ENCODE assay signal across 16 mouse cellular contexts in genomic region chr8:87723015-87723414, GRCm38 (mm10).
DNase-seq lines count a peak whose midpoint lies in the region; ATAC-seq and TF ChIP-seq lines count a peak whose summit lies in the region.
"Had no signal": no experiment of that assay in that cellular context is flagged by ENCODE, and none has a peak within 500 bp of the region (broad histone marks: within the 10 kb centered on the region; RNA-seq: fewer than 3 reads in every experiment).

No protein-coding gene starts in this region.

- H3K4me3 ChIP-seq in hindbrain, embryonic 10.5 days = no peak overlapping the region
- no peak overlapping the region for H3K4me3 ChIP-seq in hindbrain, embryonic 11.5 days (ENCODE audit: low read depth, low read length)
- no peak overlapping the region for H3K4me3 ChIP-seq in embryonic facial prominence, embryonic 13.5 days
- H3K4me3 ChIP-seq in embryonic facial prominence, embryonic 15.5 days (replicated peaks) = no peak overlapping the region
- H3K4me3 ChIP-seq in limb, embryonic 14.5 days (replicated peaks; ENCODE audit: low read length) = no peak overlapping the region
- H3K4me3 ChIP-seq: forebrain, embryonic 10.5 days had no signal

- H3K36me3 ChIP-seq in hindbrain, embryonic 10.5 days = peaks cover 36% of the 10 kb centered on the region
- H3K36me3 ChIP-seq in hindbrain, embryonic 11.5 days (ENCODE audit: control insufficient read depth, insufficient read depth, low read length) = no peaks in the 10 kb centered on the region
- H3K36me3 ChIP-seq in embryonic facial prominence, embryonic 13.5 days = no peaks in the 10 kb centered on the region
- no peaks in the 10 kb centered on the region for H3K36me3 ChIP-seq in embryonic facial prominence, embryonic 15.5 days
- no peaks in the 10 kb centered on the region for H3K36me3 ChIP-seq in limb, embryonic 14.5 days (ENCODE audit: control insufficient read depth, insufficient read depth, low read length)

- 77% methylated on average over 8 of the region's 8 CpGs for WGBS in hindbrain, embryonic 10.5 days
- 66% methylated on average over 8 of the region's 8 CpGs for WGBS in hindbrain, embryonic 11.5 days
- 46% methylated on average over 8 of the region's 8 CpGs for WGBS in embryonic facial prominence, embryonic 13.5 days
- 34% methylated on average over 8 of the region's 8 CpGs for WGBS in embryonic facial prominence, embryonic 15.5 days
- 36% methylated on average over 8 of the region's 8 CpGs for WGBS in limb, embryonic 14.5 days

- no peak overlapping the region for H3K4me2 ChIP-seq in hindbrain, embryonic 11.5 days (replicated peaks; ENCODE audit: low read depth, low read length)
- H3K4me2 ChIP-seq in embryonic facial prominence, embryonic 13.5 days = no peak overlapping the region
- no peak overlapping the region for H3K4me2 ChIP-seq in embryonic facial prominence, embryonic 15.5 days (replicated peaks)
- H3K4me2 ChIP-seq in limb, embryonic 14.5 days (replicated peaks; ENCODE audit: low read depth, low read length, severe bottlenecking) = no peak overlapping the region

- TF ChIP-seq POLR2A in limb, embryonic 14.5 days (IDR thresholded peaks at IDR 0.05; ENCODE audit: borderline replicate concordance, extremely low read depth, insufficient read depth, insufficient read length) = no peak

- no peak overlapping the region for H3K9ac ChIP-seq in hindbrain, embryonic 11.5 days (ENCODE audit: low read depth, low read length)
- 0 out of 2 replicates have a peak overlapping the region, but pooled peaks have one; percentile 4 for H3K9ac ChIP-seq in embryonic facial prominence, embryonic 13.5 days
- no peak overlapping the region for H3K9ac ChIP-seq in embryonic facial prominence, embryonic 15.5 days
- no peak overlapping the region for H3K9ac ChIP-seq in limb, embryonic 14.5 days (ENCODE audit: low read depth, low read length, severe bottlenecking)
- H3K9ac ChIP-seq: liver, embryonic 14.5 days had no signal

- ATAC-seq in hindbrain, embryonic 11.5 days (ENCODE audit: low FRiP score) = no peak
- no peak for ATAC-seq in embryonic facial prominence, embryonic 13.5 days (ENCODE audit: insufficient number of reproducible peaks, insufficient read depth, low FRiP score, low TSS enrichment, low read depth)
- no peak for ATAC-seq in embryonic facial prominence, embryonic 15.5 days (ENCODE audit: insufficient number of reproducible peaks, low FRiP score, low TSS enrichment, low read depth)
- peak; percentile 73 for ATAC-seq in limb, embryonic 14.5 days (ENCODE audit: low FRiP score, low read depth)
- ATAC-seq: CD4-positive, CD25-positive, alpha-beta regulatory T cell, adult 4 months had no signal

- H3K27me3 ChIP-seq in hindbrain, embryonic 10.5 days (ENCODE audit: insufficient read depth, poor library complexity, severe bottlenecking) = no peaks in the 10 kb centered on the region
- H3K27me3 ChIP-seq in hindbrain, embryonic 11.5 days (ENCODE audit: control insufficient read depth, insufficient read depth, low read length) = no peaks in the 10 kb centered on the region
- no peaks in the 10 kb centered on the region for H3K27me3 ChIP-seq in embryonic facial prominence, embryonic 13.5 days
- no peaks in the 10 kb centered on the region for H3K27me3 ChIP-seq in embryonic facial prominence, embryonic 15.5 days
- no peaks in the 10 kb centered on the region for H3K27me3 ChIP-seq in limb, embryonic 14.5 days (ENCODE audit: control insufficient read depth, insufficient read depth, low read length)

- peaks cover 39% of the 10 kb centered on the region for H3K4me1 ChIP-seq in hindbrain, embryonic 10.5 days (replicated peaks)
- no peaks in the 10 kb centered on the region for H3K4me1 ChIP-seq in hindbrain, embryonic 11.5 days (replicated peaks; ENCODE audit: control insufficient read depth, insufficient read depth, low read length)
- peaks cover 50% of the 10 kb centered on the region for H3K4me1 ChIP-seq in embryonic facial prominence, embryonic 13.5 days
- peaks cover 58% of the 10 kb centered on the region for H3K4me1 ChIP-seq in embryonic facial prominence, embryonic 15.5 days
- peaks cover 43% of the 10 kb centered on the region for H3K4me1 ChIP-seq in limb, embryonic 14.5 days (ENCODE audit: control insufficient read depth, insufficient read depth, low read length)

- no peak for DNase-seq in hindbrain, embryonic 10.5 days (ENCODE audit: low spot score)
- no peak for DNase-seq in hindbrain, embryonic 11.5 days (ENCODE audit: low spot score)
- peak; percentile 74 for DNase-seq in limb, embryonic 14.5 days (ENCODE audit: low spot score)
- no peak for DNase-seq in embryo, embryonic 11 days
- DNase-seq in embryo, embryonic 10 days (ENCODE audit: low spot score) = no peak
- DNase-seq: adrenal gland, postnatal 10 days; cerebellum, adult 2 months; kidney, adult 11 months; kidney, postnatal 25 days; lung, postnatal 10 days; thymus, adult 18-20 months had no signal

- no peaks in the 10 kb centered on the region for H3K9me3 ChIP-seq in hindbrain, embryonic 10.5 days
- H3K9me3 ChIP-seq in hindbrain, embryonic 11.5 days (ENCODE audit: control insufficient read depth, low read length) = no peaks in the 10 kb centered on the region
- no peaks in the 10 kb centered on the region for H3K9me3 ChIP-seq in embryonic facial prominence, embryonic 13.5 days
- no peaks in the 10 kb centered on the region for H3K9me3 ChIP-seq in embryonic facial prominence, embryonic 15.5 days (replicated peaks)
- H3K9me3 ChIP-seq in limb, embryonic 14.5 days (ENCODE audit: control insufficient read depth, low read length) = no peaks in the 10 kb centered on the region
- H3K9me3 ChIP-seq: forebrain, embryonic 10.5 days had no signal

- H3K27ac ChIP-seq in hindbrain, embryonic 10.5 days = 0 out of 2 replicates have a peak overlapping the region, but pooled peaks have one; percentile 41
- H3K27ac ChIP-seq in hindbrain, embryonic 11.5 days (ENCODE audit: low read depth, low read length) = no peak overlapping the region
- H3K27ac ChIP-seq in embryonic facial prominence, embryonic 13.5 days = peak overlapping the region; percentile 57
- peak overlapping the region; percentile 80 for H3K27ac ChIP-seq in embryonic facial prominence, embryonic 15.5 days (replicated peaks)
- peak overlapping the region; percentile 50 for H3K27ac ChIP-seq in limb, embryonic 14.5 days (replicated peaks; ENCODE audit: low read depth, low read length)
- H3K27ac ChIP-seq: liver, embryonic 14.5 days had no signal
